Mouse (Mus musculus) fibroblast of lung, adult 2 months (primary cell): ENCODE data around the gene Cbarp.

Experiments
- DNase-seq: peaks from one replicate; pipeline ENCODE4 v3.0.0-alpha.2; 2011; ENCODE audit warnings: low read depth

Cbarp gene

GRCm38 (mm10) chr10:80143664-80144063, 3.0 kb upstream of the Cbarp start:
- DNase-seq: no peak

- no peak for DNase-seq
Measured at GRCm38 (mm10) chr10:80142530-80142925, 1.9 kb upstream of the Cbarp start.

GRCm38 (mm10) chr10:80141786-80142529, 1.3 kb upstream of the Cbarp start:
- peak; percentile 98 for DNase-seq

GRCm38 (mm10) chr10:80141243-80141642, 608 bp upstream of the Cbarp start:
- DNase-seq: peak; percentile 87

GRCm38 (mm10) chr10:80139975-80140665, 515 bp downstream of the Cbarp start:
- no peak for DNase-seq

GRCm38 (mm10) chr10:80139439-80139775, 1.2 kb downstream of the Cbarp start:
- no peak for DNase-seq

GRCm38 (mm10) chr10:80138553-80139438, 1.8 kb downstream of the Cbarp start, which contains the start of gene Atp5d:
Atp5d (plus strand) TSS chr10:80138632.
- no peak for DNase-seq

GRCm38 (mm10) chr10:80137626-80138552, 2.7 kb downstream of the Cbarp start:
- no peak for DNase-seq

GRCm38 (mm10) chr10:80136952-80137625, 3.5 kb downstream of the Cbarp start:
- no peak for DNase-seq

GRCm38 (mm10) chr10:80136179-80136951, 4.3 kb downstream of the Cbarp start:
- no peak for DNase-seq

- DNase-seq: no peak
Measured at GRCm38 (mm10) chr10:80135641-80136040, 5.0 kb downstream of the Cbarp start.

GRCm38 (mm10) chr10:80135161-80135560, 5.5 kb downstream of the Cbarp start:
- DNase-seq: no peak

- DNase-seq: no peak
Measured at GRCm38 (mm10) chr10:80134421-80134820, 6.2 kb downstream of the Cbarp start.

GRCm38 (mm10) chr10:80133226-80133849, 7.3 kb downstream of the Cbarp start:
- no peak for DNase-seq

GRCm38 (mm10) chr10:80131952-80132350, 8.7 kb downstream of the Cbarp start:
- DNase-seq: no peak

GRCm38 (mm10) chr10:80131316-80131951, 9.2 kb downstream of the Cbarp start:
- DNase-seq: no peak

- DNase-seq: no peak
Measured at GRCm38 (mm10) chr10:80130403-80131031, 10.1 kb downstream of the Cbarp start.

GRCm38 (mm10) chr10:80129846-80130245, 10.8 kb downstream of the Cbarp start:
- DNase-seq: no peak

GRCm38 (mm10) chr10:80127920-80128319, 12.7 kb downstream of the Cbarp start:
- DNase-seq: no peak
